Mouse (Mus musculus): ENCODE data around the gene Fam107a.

Gene Fam107a

GRCm38 (mm10) chr14:8317194-8318097 is at the start of gene Fam107a:
TSS of gene Fam107a (minus strand) at chr14:8318023.
- DNase-seq (ENCODE audit: low read depth), result no peak

- DNase-seq (ENCODE audit: low read depth), result no peak
Measured at GRCm38 (mm10) chr14:8367121-8367520, 49.3 kb upstream of the Fam107a start.

- DNase-seq (ENCODE audit: low read depth), result no peak
Measured at GRCm38 (mm10) chr14:8365833-8366232, 48.0 kb upstream of the Fam107a start.

- DNase-seq (ENCODE audit: low read depth), result no peak
Measured at GRCm38 (mm10) chr14:8356836-8357235, 39.0 kb upstream of the Fam107a start.

GRCm38 (mm10) chr14:8355999-8356501 is 38.2 kb upstream of the Fam107a start:
- no peak for DNase-seq (ENCODE audit: low read depth)

- DNase-seq (ENCODE audit: low read depth), result no peak
Measured at GRCm38 (mm10) chr14:8348927-8349326, 31.1 kb upstream of the Fam107a start.

- DNase-seq (ENCODE audit: low read depth), result peak; percentile 59
Measured at GRCm38 (mm10) chr14:8346255-8346997, 28.6 kb upstream of the Fam107a start.

- no peak for DNase-seq (ENCODE audit: low read depth)
Measured at GRCm38 (mm10) chr14:8345566-8345965, 27.7 kb upstream of the Fam107a start.

- DNase-seq (ENCODE audit: low read depth), result no peak
Measured at GRCm38 (mm10) chr14:8342509-8343106, 24.8 kb upstream of the Fam107a start.

- DNase-seq (ENCODE audit: low read depth), result no peak
Measured at GRCm38 (mm10) chr14:8340226-8340625, 22.4 kb upstream of the Fam107a start.

- DNase-seq (ENCODE audit: low read depth), result no peak
Measured at GRCm38 (mm10) chr14:8335947-8336346, 18.1 kb upstream of the Fam107a start.

GRCm38 (mm10) chr14:8334511-8334910 is 16.7 kb upstream of the Fam107a start:
- no peak for DNase-seq (ENCODE audit: low read depth)

- no peak for DNase-seq (ENCODE audit: low read depth)
Measured at GRCm38 (mm10) chr14:8332314-8333252, 14.8 kb upstream of the Fam107a start.

GRCm38 (mm10) chr14:8331307-8331905 is 13.6 kb upstream of the Fam107a start:
- no peak for DNase-seq (ENCODE audit: low read depth)

GRCm38 (mm10) chr14:8330390-8330789 is 12.6 kb upstream of the Fam107a start:
- no peak for DNase-seq (ENCODE audit: low read depth)

GRCm38 (mm10) chr14:8329552-8329951 is 11.7 kb upstream of the Fam107a start:
- DNase-seq (ENCODE audit: low read depth), result no peak

- no peak for DNase-seq (ENCODE audit: low read depth)
Measured at GRCm38 (mm10) chr14:8327371-8327770, 9.5 kb upstream of the Fam107a start.

GRCm38 (mm10) chr14:8326961-8327360 is 9.1 kb upstream of the Fam107a start:
- DNase-seq (ENCODE audit: low read depth), result no peak

GRCm38 (mm10) chr14:8325746-8326145 is 7.9 kb upstream of the Fam107a start:
- no peak for DNase-seq (ENCODE audit: low read depth)

- DNase-seq (ENCODE audit: low read depth), result no peak
Measured at GRCm38 (mm10) chr14:8320528-8320927, 2.7 kb upstream of the Fam107a start.

Data from fibroblast of lung, adult 2 months (primary cell).